In genomic region chr4:88476511-88477210, GRCm38 (mm10) we compare ENCODE assay signal across 12 mouse cellular contexts. TPM values are rescaled to one million over a fixed set of nuclear protein-coding genes. Genes with fewer than 3 reads are reported as not detected.
DNase-seq lines count a peak whose midpoint lies in the region; ATAC-seq and TF ChIP-seq lines count a peak whose summit lies in the region.
"Had no signal": no experiment of that assay in that cellular context is flagged by ENCODE, and none has a peak within 500 bp of the region (broad histone marks: within the 10 kb centered on the region; RNA-seq: fewer than 3 reads in every experiment).

No protein-coding gene starts in this region.

- H3K36me3 ChIP-seq in forebrain, postnatal 0 days (ENCODE audit: insufficient read depth), result no peaks in the 10 kb centered on the region
- H3K36me3 ChIP-seq in forebrain, embryonic 12.5 days (replicated peaks), result no peaks in the 10 kb centered on the region
- no peaks in the 10 kb centered on the region for H3K36me3 ChIP-seq in heart, embryonic 12.5 days
- no peaks in the 10 kb centered on the region for H3K36me3 ChIP-seq in lung, embryonic 16.5 days (ENCODE audit: control insufficient read depth, insufficient read depth, low read length)
- H3K36me3 ChIP-seq: hindbrain, embryonic 12.5 days; liver, embryonic 13.5 days had no signal

- peak; percentile 10 for DNase-seq in forebrain, postnatal 0 days
- DNase-seq in NIH3T3 (ENCODE audit: low read depth), result peak; percentile 79
- DNase-seq in layer of hippocampus, postnatal 25 days (ENCODE audit: extremely low spot score in 1 of 2, low spot score in 1 of 2), result no peak
- DNase-seq in gastrocnemius, postnatal 10 days, result no peak
- DNase-seq in cerebellum, adult 8-10 months, result no peak
- DNase-seq: liver, embryonic 13.5 days had no signal

- H3K9me3 ChIP-seq in forebrain, postnatal 0 days (ENCODE audit: low read length), result no peaks in the 10 kb centered on the region
- H3K9me3 ChIP-seq in forebrain, embryonic 12.5 days, result no peaks in the 10 kb centered on the region
- no peaks in the 10 kb centered on the region for H3K9me3 ChIP-seq in heart, embryonic 12.5 days (replicated peaks)
- no peaks in the 10 kb centered on the region for H3K9me3 ChIP-seq in lung, embryonic 16.5 days (ENCODE audit: control insufficient read depth, low read length)
- H3K9me3 ChIP-seq: hindbrain, embryonic 12.5 days; liver, embryonic 13.5 days had no signal

- no peaks in the 10 kb centered on the region for H3K27me3 ChIP-seq in forebrain, postnatal 0 days (ENCODE audit: insufficient read depth, low read length)
- no peaks in the 10 kb centered on the region for H3K27me3 ChIP-seq in forebrain, embryonic 12.5 days
- H3K27me3 ChIP-seq in heart, embryonic 12.5 days (replicated peaks), result no peaks in the 10 kb centered on the region
- H3K27me3 ChIP-seq in lung, embryonic 16.5 days (ENCODE audit: control insufficient read depth, insufficient read depth, low read depth, low read length), result no peaks in the 10 kb centered on the region
- H3K27me3 ChIP-seq: hindbrain, embryonic 12.5 days; liver, embryonic 13.5 days had no signal

- no peak overlapping the region for H3K27ac ChIP-seq in forebrain, postnatal 0 days (ENCODE audit: low read depth, low read length)
- no peak overlapping the region for H3K27ac ChIP-seq in forebrain, embryonic 12.5 days
- peak overlapping the region; percentile 56 for H3K27ac ChIP-seq in heart, embryonic 12.5 days (ENCODE audit: poor library complexity, severe bottlenecking)
- peak overlapping the region; percentile 52 for H3K27ac ChIP-seq in lung, embryonic 16.5 days (ENCODE audit: low read length)
- H3K27ac ChIP-seq: hindbrain, embryonic 12.5 days; liver, embryonic 13.5 days had no signal

- no peak for TF ChIP-seq CTCF in forebrain, postnatal 0 days (IDR thresholded peaks at IDR 0.05; ENCODE audit: low read depth)

- no peaks in the 10 kb centered on the region for H3K4me1 ChIP-seq in forebrain, postnatal 0 days (ENCODE audit: insufficient read depth)
- H3K4me1 ChIP-seq in forebrain, embryonic 12.5 days, result no peaks in the 10 kb centered on the region; the same call in 1 of the 2 replicates
- peaks cover 10% of the 10 kb centered on the region for H3K4me1 ChIP-seq in heart, embryonic 12.5 days (replicated peaks)
- peaks cover 10% of the 10 kb centered on the region for H3K4me1 ChIP-seq in lung, embryonic 16.5 days (replicated peaks; ENCODE audit: control insufficient read depth, insufficient read depth, low read length)
- H3K4me1 ChIP-seq: liver, embryonic 13.5 days had no signal

- no peak overlapping the region for H3K4me2 ChIP-seq in forebrain, postnatal 0 days (ENCODE audit: low read depth)
- no peak overlapping the region for H3K4me2 ChIP-seq in forebrain, embryonic 12.5 days
- no peak overlapping the region for H3K4me2 ChIP-seq in heart, embryonic 12.5 days
- no peak overlapping the region for H3K4me2 ChIP-seq in lung, embryonic 16.5 days (ENCODE audit: low read depth, low read length)
- H3K4me2 ChIP-seq: hindbrain, embryonic 12.5 days; liver, embryonic 13.5 days had no signal

- 66% methylated on average over 4 of the region's 4 CpGs for WGBS in forebrain, postnatal 0 days
- 68% methylated on average over 4 of the region's 4 CpGs for WGBS in forebrain, embryonic 12.5 days
- WGBS in heart, embryonic 12.5 days, result 24% methylated on average over 4 of the region's 4 CpGs
- WGBS in lung, embryonic 16.5 days, result 23% methylated on average over 4 of the region's 4 CpGs

- no peak overlapping the region for H3K4me3 ChIP-seq in forebrain, postnatal 0 days (ENCODE audit: low read depth, low read length)
- H3K4me3 ChIP-seq in forebrain, embryonic 12.5 days (replicated peaks), result no peak overlapping the region
- no peak overlapping the region for H3K4me3 ChIP-seq in heart, embryonic 12.5 days
- no peak overlapping the region for H3K4me3 ChIP-seq in lung, embryonic 16.5 days (ENCODE audit: low read length)
- H3K4me3 ChIP-seq: hindbrain, embryonic 12.5 days; liver, embryonic 13.5 days; myocyte had no signal

- ATAC-seq in forebrain, postnatal 0 days, result no peak
- ATAC-seq in forebrain, embryonic 12.5 days (ENCODE audit: low FRiP score), result no peak
- ATAC-seq in heart, embryonic 12.5 days (ENCODE audit: insufficient number of reproducible peaks, low FRiP score), result peak; percentile 48
- peak; percentile 87 for ATAC-seq in lung, embryonic 16.5 days (ENCODE audit: low read depth)

- H3K9ac ChIP-seq in forebrain, postnatal 0 days, result no peak overlapping the region
- no peak overlapping the region for H3K9ac ChIP-seq in forebrain, embryonic 12.5 days
- no peak overlapping the region for H3K9ac ChIP-seq in heart, embryonic 12.5 days
- H3K9ac ChIP-seq in lung, embryonic 16.5 days (ENCODE audit: low read length), result no peak overlapping the region
- H3K9ac ChIP-seq: hindbrain, embryonic 12.5 days; liver, embryonic 13.5 days had no signal

RNA-seq across cellular contexts. Expression of gene Hacd4, which starts 37.9 kb away (rescaled TPM):
- 3.8 and 4.2 TPM in 2 replicates for total RNA-seq in forebrain, postnatal 0 days (2014; rRNA removed)
- polyA plus RNA-seq in forebrain, postnatal 0 days (2015; fragmentation: Nextera tagmentation; extraction: Ambion mirVana), result 3.7 and 4.2 TPM in 2 replicates
- polyA plus RNA-seq in forebrain, embryonic 12.5 days (2016; fragmentation: Nextera tagmentation; extraction: Ambion mirVana), result 2.2 and 2.7 TPM in 2 replicates
- polyA plus RNA-seq in heart, embryonic 12.5 days (2016; fragmentation: Nextera tagmentation; extraction: Ambion mirVana), result 8.8 and 9.0 TPM in 2 replicates
- 9.4 and 10.0 TPM in 2 replicates for polyA plus RNA-seq in lung, embryonic 16.5 days (2015; fragmentation: Nextera tagmentation; extraction: Ambion mirVana)
- 1 to 10 TPM; 1.4 to 1.5 TPM for total RNA-seq in layer of hippocampus, postnatal 25 days (2021)
- total RNA-seq in gastrocnemius, postnatal 10 days (2021), result 1 to 10 TPM; 2.4 to 2.8 TPM

RNA-seq across cellular contexts. Expression of gene Ifnb1, which starts 45.9 kb away (rescaled TPM):
- not detected in 2 replicates for total RNA-seq in forebrain, postnatal 0 days (2014; rRNA removed)
- not detected in 2 replicates for polyA plus RNA-seq in forebrain, postnatal 0 days (2015; fragmentation: Nextera tagmentation; extraction: Ambion mirVana)
- not detected in 2 replicates for polyA plus RNA-seq in forebrain, embryonic 12.5 days (2016; fragmentation: Nextera tagmentation; extraction: Ambion mirVana)
- polyA plus RNA-seq in heart, embryonic 12.5 days (2016; fragmentation: Nextera tagmentation; extraction: Ambion mirVana), result not detected in 2 replicates
- polyA plus RNA-seq in lung, embryonic 16.5 days (2015; fragmentation: Nextera tagmentation; extraction: Ambion mirVana), result not detected in 2 replicates
- not detected for total RNA-seq in layer of hippocampus, postnatal 25 days (2021)
- total RNA-seq in gastrocnemius, postnatal 10 days (2021), result not detected
- polyA plus RNA-seq: hindbrain, embryonic 12.5 days; liver, embryonic 13.5 days; myocyte; small intestine, adult 2 months had no signal

Comparison
In these comparisons a context has a peak if more than half of its experiments do, and no peak if none do; other contexts are left out.
1. ATAC-seq: peak in heart, embryonic 12.5 days (single experiment) and lung, embryonic 16.5 days (single experiment); none in forebrain, postnatal 0 days (single experiment) and forebrain, embryonic 12.5 days (single experiment).
2. DNase-seq: peak in forebrain, postnatal 0 days (single experiment) and NIH3T3 (single experiment); none in layer of hippocampus, postnatal 25 days (0 of 2), gastrocnemius, postnatal 10 days (single experiment) and cerebellum, adult 8-10 months (single experiment).
3. H3K27ac ChIP-seq: peak in heart, embryonic 12.5 days (single experiment) and lung, embryonic 16.5 days (single experiment); none in forebrain, postnatal 0 days (single experiment) and forebrain, embryonic 12.5 days (single experiment).